Mouse (Mus musculus) kidney, embryonic 14.5 days (tissue): ENCODE measurements around the gene Eps8. TPM values are rescaled to one million over a fixed set of nuclear protein-coding genes. Genes with fewer than 3 reads are reported as not detected.
A peak's percentile ranks its signal among the peaks of the same experiment; 100 is the strongest.

Experiments
- ATAC-seq: fragments of 200-750 bp; cut with Nextera tagmentation; 2 replicates; pipeline ENCODE4 v1.8.0; 2017; ENCODE audit warnings: moderate number of reproducible peaks, mild to moderate bottlenecking, moderate TSS enrichment, moderate library complexity; ENCODE audit not compliant: low FRiP score, low TSS enrichment
- H3K27ac ChIP-seq: fragments of 300-500 bp; sonication (generic); 2 replicates; pipeline ENCODE4 v1.5.1; 2014; ENCODE audit warnings: low read depth, mild to moderate bottlenecking, low read length, moderate library complexity, mixed read lengths
- H3K27me3 ChIP-seq: fragments of 300-500 bp; sonication (generic); 2 replicates; pipeline ENCODE4 v1.6.1; 2014; ENCODE audit warnings: mild to moderate bottlenecking, low read length; ENCODE audit not compliant: control insufficient read depth, insufficient read depth
- H3K36me3 ChIP-seq: fragments of 300-500 bp; sonication (generic); 2 replicates; pipeline ENCODE4 v1.6.1; 2014; ENCODE audit warnings: low read length, mixed read lengths; ENCODE audit not compliant: control insufficient read depth, insufficient read depth
- H3K4me1 ChIP-seq: fragments of 300-500 bp; sonication (generic); 2 replicates; pipeline ENCODE4 v1.6.1; 2014; ENCODE audit warnings: low read length, mixed read lengths; ENCODE audit not compliant: control insufficient read depth, insufficient read depth
- H3K4me2 ChIP-seq: fragments of 300-500 bp; sonication (generic); replicated peaks from 2 replicates; pipeline ENCODE4 v1.6.1; 2014; ENCODE audit warnings: low read depth, mild to moderate bottlenecking, low read length
- H3K4me3 ChIP-seq: fragments of 300-500 bp; sonication (generic); 2 replicates; pipeline ENCODE4 v1.5.1; 2014; ENCODE audit warnings: mild to moderate bottlenecking, low read length
- H3K9ac ChIP-seq: fragments of 300-500 bp; sonication (generic); 2 replicates; pipeline ENCODE4 v1.6.1; 2014; ENCODE audit warnings: low read depth, mild to moderate bottlenecking, low read length, moderate library complexity
- H3K9me3 ChIP-seq: fragments of 300-500 bp; sonication (generic); 2 replicates; pipeline ENCODE4 v1.6.1; 2016; ENCODE audit warnings: low read length; ENCODE audit not compliant: control insufficient read depth
- WGBS: fragments of 180-500 bp; shearing (Covaris S2); extraction: QIAGEN DNeasy Blood & Tissue Kit; methylation state at CpG from one replicate; pipeline ENCODE4 v1.1.7; 2014; 5-methylcytosine and 5-hydroxymethylcytosine counted together
- polyA plus RNA-seq: library from polyadenylated mRNA; unstranded; fragments of >200 nt; fragmentation: Nextera tagmentation; extraction: Ambion mirVana; gene quantifications from 2 replicates; pipeline ENCODE4 v1.2.1, GENCODE M21; 2014

The Eps8 gene
- polyA plus RNA-seq, 1 experiment from 2014 or later = 28.5 TPM

DNA sequence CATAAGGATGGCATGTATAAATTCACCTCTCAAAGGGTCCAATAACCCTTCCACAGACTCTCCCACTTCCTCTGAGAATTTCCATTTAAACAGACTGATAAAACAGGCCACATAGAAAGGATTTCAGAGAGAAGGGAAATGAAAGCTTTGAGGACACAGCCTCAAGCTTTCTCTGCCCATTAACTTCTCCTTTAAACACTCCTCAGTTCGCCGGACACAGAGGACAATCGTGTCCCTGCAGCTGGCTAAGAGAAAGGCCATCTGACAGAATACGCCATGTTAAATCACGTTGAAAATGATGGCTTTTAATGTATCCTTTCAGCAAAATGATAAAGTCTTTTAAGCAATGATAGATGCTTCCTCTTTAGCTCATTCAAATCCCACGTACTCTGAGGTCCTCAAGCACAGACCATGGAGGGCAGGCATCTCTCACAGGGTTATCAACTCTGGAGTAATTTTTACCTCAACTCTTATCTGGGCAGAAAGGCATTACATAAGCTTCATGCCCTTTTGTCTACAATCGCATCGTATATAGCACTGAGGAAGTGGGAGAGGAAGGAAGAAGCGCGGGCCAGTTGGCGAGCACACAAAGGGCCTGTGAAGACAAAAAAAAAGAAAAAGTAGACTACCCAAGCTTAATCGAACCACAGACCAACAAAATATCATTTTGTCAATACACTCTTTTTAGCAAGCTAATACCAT, 77.9 kb downstream of the Eps8 start:
- Histone ChIP-seq H3K9ac (no peak overlapping the region), H3K27ac (no peak overlapping the region), H3K27me3 (no peaks in the 10 kb centered on the region), H3K4me2 (no peak overlapping the region), H3K4me3 (no peak overlapping the region), H3K9me3 (no peaks in the 10 kb centered on the region), H3K4me1 (no peaks in the 10 kb centered on the region), H3K36me3 (no peaks in the 10 kb centered on the region)
- no peak for ATAC-seq
- 72% methylated on average over 12 of the region's 12 CpGs for WGBS

DNA sequence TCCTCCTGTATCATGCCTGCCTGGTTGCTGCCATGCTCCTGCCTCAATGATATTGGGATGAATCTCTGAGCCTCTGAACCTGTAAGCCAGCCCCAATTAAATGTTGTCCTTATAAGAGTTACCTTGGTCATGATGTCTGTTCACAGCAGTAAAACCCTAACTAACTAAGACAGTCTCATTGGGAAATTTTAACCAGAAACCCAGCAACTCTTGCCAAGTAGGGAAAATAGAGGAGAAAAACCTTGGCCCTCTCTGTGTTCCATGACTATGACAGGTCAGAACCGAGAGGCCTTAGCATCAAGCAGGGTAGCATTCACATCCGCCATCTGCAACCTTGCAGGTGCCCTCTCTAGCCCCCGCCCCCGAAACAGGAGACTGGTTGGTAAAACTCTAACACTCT, 78.6 kb downstream of the Eps8 start:
- no peak overlapping the region for H3K4me3 ChIP-seq
- no peak for ATAC-seq
- WGBS = 90% methylated on average over 4 of the region's 4 CpGs
- H3K27ac ChIP-seq = no peak overlapping the region
- no peaks in the 10 kb centered on the region for H3K27me3 ChIP-seq
- H3K9ac ChIP-seq = no peak overlapping the region
- no peak overlapping the region for H3K4me2 ChIP-seq
- H3K4me1 ChIP-seq = no peaks in the 10 kb centered on the region
- no peaks in the 10 kb centered on the region for H3K9me3 ChIP-seq
- H3K36me3 ChIP-seq = no peaks in the 10 kb centered on the region

- Histone ChIP-seq H3K9ac (no peak overlapping the region), H3K4me1 (no peaks in the 10 kb centered on the region)
- WGBS = 70% methylated on average over 7 of the region's 7 CpGs
Observed at GRCm38 (mm10) chr6:137573897-137574296, 80.8 kb downstream of the Eps8 start.

DNA sequence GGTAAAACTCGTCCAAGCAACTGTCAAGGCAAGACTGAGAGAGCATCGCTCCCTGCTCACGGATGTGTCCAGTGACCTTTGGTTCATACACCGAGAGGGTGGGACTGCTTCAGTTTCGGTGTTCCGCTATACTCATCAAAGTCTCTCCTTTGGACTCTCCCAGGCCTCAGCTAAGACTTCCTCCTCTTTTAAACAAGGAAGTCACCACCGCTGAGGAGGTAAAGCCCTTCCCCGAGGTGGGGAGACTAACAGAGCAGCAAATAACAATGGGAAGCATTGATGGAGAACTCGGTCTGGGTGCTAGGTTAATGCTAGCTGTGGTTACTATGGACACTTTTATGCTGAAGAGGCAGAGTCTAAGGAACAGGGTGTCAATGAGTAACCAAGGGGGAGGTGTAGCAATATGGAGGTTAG, 84.0 kb downstream of the Eps8 start:
- H3K4me2 ChIP-seq = no peak overlapping the region; the same call in 1 of the 2 replicates
- H3K36me3 ChIP-seq = no peaks in the 10 kb centered on the region
- no peak overlapping the region; the same call in 1 of the 2 replicates for H3K4me3 ChIP-seq
- H3K27me3 ChIP-seq = no peaks in the 10 kb centered on the region
- no peaks in the 10 kb centered on the region for H3K4me1 ChIP-seq
- 57% methylated on average over 9 of the region's 9 CpGs for WGBS
- peak; percentile 79; the same call in 1 of the 2 replicates for ATAC-seq
- H3K9me3 ChIP-seq = no peaks in the 10 kb centered on the region
- no peak overlapping the region for H3K9ac ChIP-seq
- H3K27ac ChIP-seq = no peak overlapping the region

More at GRCm38 (mm10) chr6:137573897-137574296, 80.8 kb downstream of the Eps8 start:
- H3K4me2 ChIP-seq = no peak overlapping the region
- no peaks in the 10 kb centered on the region for H3K27me3 ChIP-seq
- no peak overlapping the region for H3K4me3 ChIP-seq
- H3K36me3 ChIP-seq = no peaks in the 10 kb centered on the region
- H3K27ac ChIP-seq = no peak overlapping the region
- ATAC-seq = no peak
- no peaks in the 10 kb centered on the region for H3K9me3 ChIP-seq

- no peak for ATAC-seq
- Histone ChIP-seq H3K9me3 (no peaks in the 10 kb centered on the region), H3K4me3 (no peak overlapping the region; the same call in 1 of the 2 replicates), H3K27ac (no peak overlapping the region), H3K36me3 (no peaks in the 10 kb centered on the region), H3K4me2 (no peak overlapping the region; the same call in 1 of the 2 replicates), H3K9ac (no peak overlapping the region), H3K27me3 (no peaks in the 10 kb centered on the region), H3K4me1 (no peaks in the 10 kb centered on the region)
- 83% methylated on average over 5 of the region's 5 CpGs for WGBS
Observed at GRCm38 (mm10) chr6:137570019-137570418, 84.7 kb downstream of the Eps8 start.

- Histone ChIP-seq H3K9me3 (no peaks in the 10 kb centered on the region), H3K4me3 (no peak overlapping the region), H3K27ac (no peak overlapping the region), H3K36me3 (no peaks in the 10 kb centered on the region), H3K9ac (no peak overlapping the region), H3K4me1 (no peaks in the 10 kb centered on the region), H3K4me2 (no peak overlapping the region), H3K27me3 (no peaks in the 10 kb centered on the region)
- ATAC-seq = no peak
- 86% methylated on average over 6 of the region's 6 CpGs for WGBS
Observed at GRCm38 (mm10) chr6:137569071-137569470, 85.6 kb downstream of the Eps8 start.

- H3K9me3 ChIP-seq = no peaks in the 10 kb centered on the region
- H3K27me3 ChIP-seq = no peaks in the 10 kb centered on the region
- H3K27ac ChIP-seq = no peak overlapping the region
- no peak overlapping the region for H3K4me2 ChIP-seq
- H3K4me3 ChIP-seq = no peak overlapping the region
- 80% methylated on average over 3 of the region's 3 CpGs for WGBS
- H3K4me1 ChIP-seq = no peaks in the 10 kb centered on the region
- no peak overlapping the region for H3K9ac ChIP-seq
- ATAC-seq = no peak
- H3K36me3 ChIP-seq = no peaks in the 10 kb centered on the region
Observed at GRCm38 (mm10) chr6:137565890-137566289, 88.8 kb downstream of the Eps8 start.

DNA sequence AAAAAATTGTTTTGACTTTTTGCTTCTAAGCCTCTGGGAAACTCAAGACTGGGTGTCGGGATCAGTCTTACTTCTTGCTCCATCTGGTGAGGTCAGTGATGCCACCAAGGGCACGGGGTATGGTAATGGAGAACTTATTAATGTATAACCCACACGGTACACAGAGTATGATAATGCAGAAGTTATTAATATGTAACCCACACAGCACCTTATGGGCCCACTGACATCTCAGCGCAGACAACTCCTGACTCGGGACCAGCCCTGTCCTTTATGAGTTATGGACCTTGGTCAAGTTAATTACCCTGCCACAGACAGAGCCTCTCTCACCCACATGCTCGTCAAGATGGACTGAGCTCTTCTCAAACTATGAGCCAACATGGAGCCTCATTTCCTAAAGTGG, 89.2 kb downstream of the Eps8 start:
- Histone ChIP-seq H3K4me2 (no peak overlapping the region), H3K9me3 (no peaks in the 10 kb centered on the region), H3K9ac (no peak overlapping the region), H3K27me3 (no peaks in the 10 kb centered on the region), H3K4me3 (no peak overlapping the region), H3K27ac (no peak overlapping the region), H3K4me1 (no peaks in the 10 kb centered on the region), H3K36me3 (no peaks in the 10 kb centered on the region)
- ATAC-seq = no peak
- WGBS = 64% methylated on average over 6 of the region's 6 CpGs

DNA sequence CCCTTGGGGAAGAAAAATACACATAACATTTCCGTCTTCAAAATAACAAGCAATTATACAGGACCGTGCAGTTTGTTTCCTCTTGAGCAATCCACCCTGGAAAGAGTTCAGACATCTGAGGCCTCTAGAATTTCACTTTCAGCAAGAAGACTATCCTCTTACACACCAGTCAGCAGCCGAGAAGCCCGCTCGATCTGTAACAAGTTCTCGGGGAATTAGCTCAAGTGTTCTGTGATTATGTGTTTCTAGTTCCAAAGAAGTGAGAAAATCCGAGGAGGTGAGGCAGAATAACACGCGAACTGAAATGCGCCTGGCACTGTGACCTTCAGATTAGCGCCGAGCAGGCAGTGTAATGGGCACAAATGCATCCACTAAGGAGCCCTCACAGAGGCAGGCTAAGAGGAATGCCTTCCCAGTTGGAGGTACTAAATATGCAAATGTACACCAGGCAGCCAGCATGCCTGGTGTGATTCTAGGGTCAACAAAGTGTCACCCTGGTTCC, 94.3 kb downstream of the Eps8 start:
- peak overlapping the region; percentile 33; the same call in 1 of the 2 replicates for H3K27ac ChIP-seq
- no peaks in the 10 kb centered on the region for H3K27me3 ChIP-seq
- H3K9me3 ChIP-seq = no peaks in the 10 kb centered on the region
- H3K36me3 ChIP-seq = no peaks in the 10 kb centered on the region
- no peak overlapping the region for H3K4me2 ChIP-seq
- peaks cover 3% of the 10 kb centered on the region; the same call in 1 of the 2 replicates for H3K4me1 ChIP-seq
- peak; percentile 70 for ATAC-seq
- WGBS = 25% methylated on average over 12 of the region's 12 CpGs
- no peak overlapping the region for H3K9ac ChIP-seq
- no peak overlapping the region for H3K4me3 ChIP-seq
